Mouse (Mus musculus): ENCODE results near the gene Anapc7. TPM values are rescaled to one million over a fixed set of nuclear protein-coding genes. Genes with fewer than 3 reads are reported as not detected.

Anapc7 gene
- total RNA-seq (2018; cell fraction: chromatin; rRNA removed): 10 to 100 TPM; 24.4 to 61.6 (median 37.0) TPM
- total RNA-seq (2018; cell fraction: cytosol; rRNA removed): 10 to 100 TPM; 16.6 to 27.6 (median 21.9) TPM
- total RNA-seq (2018; cell fraction: nucleus; rRNA removed): 10 to 100 TPM; 15.7 to 48.8 (median 28.5) TPM
- 25.3 to 29.1 TPM (median 26.9 TPM) in 3 replicates for polyA plus RNA-seq (2018)

DNA sequence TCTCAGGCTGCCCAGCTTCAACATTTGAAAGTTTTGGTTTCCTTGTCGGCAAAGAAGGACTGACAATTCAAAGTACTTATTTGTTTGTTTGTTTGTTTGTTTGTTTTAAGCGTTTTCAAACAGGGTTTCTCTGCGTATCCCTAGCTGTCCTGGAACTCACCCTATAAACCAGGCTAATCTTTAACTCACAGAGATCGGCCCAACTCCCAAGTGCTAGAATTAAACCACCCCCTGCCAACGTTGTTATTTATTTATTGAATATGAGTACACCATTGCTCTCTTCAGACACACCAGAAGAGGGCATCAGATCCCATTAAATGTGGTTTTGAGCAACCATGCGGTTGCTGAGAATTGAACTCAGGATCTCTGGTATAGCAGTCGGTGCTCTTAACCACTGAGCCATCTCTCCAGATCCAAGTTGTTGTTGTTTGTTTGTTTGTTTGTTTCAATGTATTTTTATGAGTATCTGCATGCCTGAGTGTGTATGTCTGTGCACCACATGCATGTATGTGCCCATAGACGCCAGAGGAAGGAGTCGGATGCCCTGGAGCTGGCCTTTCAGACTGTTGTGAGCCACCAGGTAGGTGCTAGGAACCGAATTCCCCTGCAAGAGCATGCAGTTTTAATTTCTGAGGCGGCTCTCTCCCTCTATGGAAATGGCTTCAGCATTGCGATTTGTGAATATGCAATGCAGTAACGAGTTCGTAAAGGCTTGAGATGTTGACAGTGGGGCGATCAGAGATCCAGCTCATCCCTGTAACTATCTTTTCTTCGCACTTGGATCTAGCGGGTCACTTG lies at the start of gene Anapc7:
TSS of gene Anapc7 (plus strand) at position 423 of the 798 bp plus-strand sequence.
- H3K79me2 ChIP-seq (ENCODE audit: inconsistent target): peaks cover 41% of the 10 kb centered on the region
- peak within 1 kb of the TSS; percentile 87 for H3K27ac ChIP-seq
- no peaks in the 10 kb centered on the region for H3K36me3 ChIP-seq (ENCODE audit: inconsistent target)
- WGBS (ENCODE audit: missing documents): 19% methylated on average over 17 of the region's 17 CpGs
- peak within 1 kb of the TSS; percentile 86 for H3K4me3 ChIP-seq (ENCODE audit: inconsistent target)

DNA sequence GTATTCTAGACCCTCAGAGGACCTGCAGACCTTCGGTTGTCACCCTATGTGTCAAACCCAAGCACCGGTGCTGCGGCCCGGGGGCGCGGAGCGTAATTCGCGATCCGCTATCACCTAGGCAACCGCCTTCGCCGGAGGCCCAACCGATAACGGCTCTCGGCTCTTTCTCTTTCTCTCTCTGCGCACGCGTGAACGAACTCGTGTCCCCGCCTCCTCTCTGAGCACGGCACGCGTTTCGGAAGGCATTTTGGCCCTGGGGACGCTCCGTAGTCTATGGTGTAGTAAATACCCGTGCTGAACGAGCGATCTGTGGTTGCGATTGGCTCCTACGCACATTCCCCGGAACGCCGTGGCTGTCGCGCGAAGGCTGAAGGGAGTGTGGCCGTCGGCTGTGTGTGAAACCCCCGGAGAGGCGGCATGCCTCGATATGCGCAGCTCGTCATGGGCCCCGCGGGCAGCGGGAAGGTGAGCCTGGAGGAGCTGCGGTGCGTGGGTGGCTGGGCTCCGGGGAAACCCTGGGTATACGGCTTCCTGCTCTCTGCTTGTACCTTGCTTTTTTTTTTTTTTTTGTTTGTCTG lies 49.2 kb upstream of the Anapc7 start, which contains the start of gene Fam216a:
TSS of gene Fam216a (minus strand) at position 173 of the 578 bp plus-strand sequence.
- Histone ChIP-seq H3K4me3 (ENCODE audit: inconsistent target) (peak within 1 kb of the TSS; percentile 80), H3K79me2 (ENCODE audit: inconsistent target) (peaks cover 14% of the 10 kb centered on the region), H3K27ac (peak within 1 kb of the TSS; percentile 43), H3K36me3 (ENCODE audit: inconsistent target) (peaks cover 6% of the 10 kb centered on the region; the same call in 1 of the 2 replicates)
- under 1% methylated on average over 52 of the region's 53 CpGs for WGBS (ENCODE audit: missing documents)

DNA sequence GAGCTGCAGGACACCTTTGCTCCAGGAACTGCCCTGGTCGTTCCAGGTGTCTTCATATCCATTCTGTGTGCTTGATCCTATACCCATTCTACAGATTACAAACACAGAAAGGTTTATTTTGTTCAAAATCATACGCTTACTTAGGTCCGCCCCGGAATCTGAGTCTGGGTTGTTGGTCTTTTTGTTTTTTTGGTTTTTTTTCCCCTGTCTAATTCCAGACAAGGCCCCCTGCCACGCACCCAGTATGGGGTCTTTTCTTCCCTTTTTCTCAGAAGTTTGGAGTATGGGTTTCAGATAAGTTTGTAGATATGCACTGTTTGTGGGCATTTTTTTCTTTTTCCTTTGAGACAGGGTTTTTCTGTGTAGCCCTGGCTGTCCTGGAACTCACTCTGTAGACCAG lies 48.6 kb upstream of the Anapc7 start:
- peak overlapping the region; percentile 80 for H3K4me3 ChIP-seq (ENCODE audit: inconsistent target)
- H3K36me3 ChIP-seq (ENCODE audit: inconsistent target): peaks cover 2% of the 10 kb centered on the region; the same call in 1 of the 2 replicates
- H3K79me2 ChIP-seq (ENCODE audit: inconsistent target): peaks cover 14% of the 10 kb centered on the region
- 3% methylated on average over 5 of the region's 5 CpGs for WGBS (ENCODE audit: missing documents)
- peak overlapping the region; percentile 43 for H3K27ac ChIP-seq

GRCm38 (mm10) chr5:122377101-122377833 lies 44.2 kb upstream of the Anapc7 start:
- H3K36me3 ChIP-seq (ENCODE audit: inconsistent target): peaks cover 14% of the 10 kb centered on the region

DNA sequence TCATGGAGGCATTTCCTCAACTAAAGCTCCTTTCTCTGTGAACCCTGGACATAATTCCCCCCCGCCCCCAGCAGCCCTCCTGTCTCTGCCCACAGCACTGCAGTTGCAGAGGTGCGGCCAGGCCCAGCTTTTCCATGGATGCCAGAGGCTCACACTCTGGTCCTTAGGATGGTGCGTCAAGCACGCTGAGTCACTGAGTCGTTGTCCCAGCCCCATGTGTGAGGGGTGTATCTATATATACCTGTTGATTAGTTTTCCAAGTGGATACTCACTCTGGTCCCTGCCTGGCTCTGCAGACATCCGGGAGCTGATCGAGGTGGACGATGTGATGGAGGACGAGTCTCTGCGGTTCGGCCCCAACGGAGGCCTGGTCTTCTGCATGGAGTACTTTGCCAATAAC lies 43.3 kb upstream of the Anapc7 start:
- 96% methylated on average over 12 of the region's 12 CpGs for WGBS (ENCODE audit: missing documents)
- Histone ChIP-seq H3K27ac (no peak overlapping the region), H3K4me3 (ENCODE audit: inconsistent target) (no peak overlapping the region), H3K36me3 (ENCODE audit: inconsistent target) (peaks cover 16% of the 10 kb centered on the region), H3K79me2 (ENCODE audit: inconsistent target) (peaks cover 8% of the 10 kb centered on the region; the same call in 1 of the 2 replicates)

More at GRCm38 (mm10) chr5:122377101-122377833, 44.2 kb upstream of the Anapc7 start:
- H3K27ac ChIP-seq: no peak overlapping the region
- H3K79me2 ChIP-seq (ENCODE audit: inconsistent target): peaks cover 14% of the 10 kb centered on the region
- H3K4me3 ChIP-seq (ENCODE audit: inconsistent target): no peak overlapping the region
- 93% methylated on average over 4 of the region's 4 CpGs for WGBS (ENCODE audit: missing documents)

DNA sequence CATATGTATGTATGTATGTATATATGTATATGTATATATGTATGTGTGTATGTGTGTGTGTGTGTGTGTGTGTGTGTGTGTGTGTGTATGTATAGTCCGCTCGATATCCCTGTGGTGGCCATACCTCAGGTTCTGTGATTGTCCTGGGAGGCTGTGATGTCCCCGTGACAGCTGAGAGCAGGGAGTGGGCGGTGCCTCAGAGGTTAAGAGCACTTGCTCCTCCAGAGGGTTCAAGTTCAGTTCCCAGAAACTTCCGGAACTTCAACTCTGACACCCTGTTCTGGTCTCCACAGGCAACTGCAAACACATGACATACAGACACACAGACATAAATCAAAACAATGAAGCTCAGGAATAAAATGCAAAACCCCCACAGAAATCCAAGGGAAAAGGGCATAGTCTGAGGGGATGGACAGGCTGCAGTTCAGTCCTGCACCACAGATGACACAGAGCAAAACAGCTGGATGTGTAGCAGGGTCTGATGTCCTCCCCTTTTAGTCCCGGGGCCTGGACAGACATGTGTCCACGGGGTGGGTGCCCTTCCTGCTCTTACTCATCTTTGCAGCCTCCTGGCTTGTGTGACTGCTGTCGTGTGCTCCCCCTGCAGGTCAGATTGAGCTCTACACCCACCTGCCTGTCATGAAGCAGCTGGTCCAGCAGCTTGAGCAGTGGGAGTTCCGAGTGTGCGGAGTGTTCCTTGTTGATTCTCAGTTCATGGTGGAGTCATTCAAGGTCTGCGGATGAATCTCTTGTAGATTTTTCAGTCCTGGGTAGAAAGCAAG lies 41.9 kb upstream of the Anapc7 start:
- Histone ChIP-seq H3K27ac (no peak overlapping the region), H3K4me3 (ENCODE audit: inconsistent target) (no peak overlapping the region), H3K36me3 (ENCODE audit: inconsistent target) (peaks cover 16% of the 10 kb centered on the region), H3K79me2 (ENCODE audit: inconsistent target) (no peaks in the 10 kb centered on the region)
- WGBS (ENCODE audit: missing documents): 56% methylated on average over 10 of the region's 11 CpGs

GRCm38 (mm10) chr5:122390006-122390405 lies 31.5 kb upstream of the Anapc7 start:
- 85% methylated on average over 5 of the region's 5 CpGs for WGBS (ENCODE audit: missing documents)
- H3K4me3 ChIP-seq (ENCODE audit: inconsistent target): no peak overlapping the region
- H3K79me2 ChIP-seq (ENCODE audit: inconsistent target): peaks cover 34% of the 10 kb centered on the region
- H3K36me3 ChIP-seq (ENCODE audit: inconsistent target): no peaks in the 10 kb centered on the region
- no peak overlapping the region for H3K27ac ChIP-seq

DNA sequence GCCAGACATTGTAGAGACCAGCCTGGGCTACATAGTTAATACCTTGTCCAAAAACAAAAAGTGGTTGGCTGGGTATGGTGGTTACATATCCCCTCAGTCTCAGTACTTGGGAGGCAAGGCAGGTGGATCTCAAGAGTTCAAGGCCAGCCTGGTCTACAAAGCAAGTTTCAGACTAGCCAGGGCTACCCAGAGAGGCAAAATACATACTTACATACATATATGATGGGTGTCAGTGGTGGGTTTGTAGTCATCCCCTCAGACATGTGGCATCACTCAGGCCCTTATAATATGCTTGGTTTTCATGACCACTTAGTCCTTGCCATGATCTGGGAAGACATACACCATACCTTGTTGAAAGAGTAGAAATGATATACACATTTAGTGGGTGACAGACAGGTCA lies 30.8 kb upstream of the Anapc7 start:
- no peak overlapping the region for H3K27ac ChIP-seq
- H3K36me3 ChIP-seq (ENCODE audit: inconsistent target): no peaks in the 10 kb centered on the region
- no peak overlapping the region for H3K4me3 ChIP-seq (ENCODE audit: inconsistent target)
- peaks cover 41% of the 10 kb centered on the region for H3K79me2 ChIP-seq (ENCODE audit: inconsistent target)

DNA sequence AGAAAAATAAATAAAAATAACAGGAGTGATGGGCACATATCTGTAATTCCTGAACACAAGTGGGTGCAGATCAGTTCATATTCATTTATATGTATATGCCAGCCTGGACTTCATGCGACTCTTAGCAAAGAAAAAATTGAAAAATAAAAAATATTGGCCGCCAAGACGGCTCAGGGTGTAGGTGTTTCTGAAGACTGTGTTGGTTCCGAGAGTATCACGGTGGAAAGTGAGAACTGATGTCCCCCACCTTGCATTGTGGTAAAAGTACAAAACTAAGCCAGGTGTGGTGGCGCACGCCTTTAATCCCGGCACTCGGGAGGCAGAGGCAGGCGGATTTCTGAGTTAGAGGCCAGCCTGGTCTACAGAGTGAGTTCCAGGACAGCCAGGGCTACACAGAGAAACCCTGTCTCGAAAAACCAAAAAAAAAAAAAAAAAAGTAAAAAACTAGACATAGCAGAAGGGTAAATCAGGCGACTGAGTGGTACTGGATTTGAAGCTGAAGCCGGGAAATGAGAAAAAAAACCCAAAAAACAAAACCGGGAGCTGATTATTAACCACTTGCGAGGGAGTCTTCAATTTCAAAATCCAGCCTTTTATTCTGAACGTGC lies 30.2 kb upstream of the Anapc7 start:
- H3K4me3 ChIP-seq (ENCODE audit: inconsistent target): peak overlapping the region; percentile 86; the same call in 1 of the 2 replicates
- H3K27ac ChIP-seq: peak overlapping the region; percentile 96
- H3K36me3 ChIP-seq (ENCODE audit: inconsistent target): no peaks in the 10 kb centered on the region
- H3K79me2 ChIP-seq (ENCODE audit: inconsistent target): peaks cover 47% of the 10 kb centered on the region
- WGBS (ENCODE audit: missing documents): 55% methylated on average over 13 of the region's 16 CpGs

DNA sequence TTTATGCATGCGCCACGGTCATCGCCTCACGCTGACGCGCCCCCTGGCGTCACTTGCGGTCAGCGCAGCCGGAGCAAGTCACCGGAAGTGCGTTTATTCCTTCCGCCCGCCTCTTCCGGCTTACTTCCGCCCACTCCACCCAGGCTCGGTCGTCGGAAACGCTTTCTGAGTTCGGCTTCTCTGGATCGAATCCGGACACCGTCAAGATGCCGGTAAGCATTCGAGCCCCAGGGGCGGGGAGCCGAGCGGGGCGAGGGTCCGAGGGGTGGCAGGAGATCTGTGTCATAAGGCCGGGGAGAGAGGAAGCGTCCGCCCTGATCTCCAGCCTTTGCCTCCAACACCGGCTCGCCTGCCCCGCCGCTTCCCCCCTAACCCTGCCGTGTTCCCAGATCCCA lies 29.7 kb upstream of the Anapc7 start, which contains the start of gene Arpc3:
TSS of gene Arpc3 (plus strand) at position 93 of the 395 bp plus-strand sequence.
- Histone ChIP-seq H3K79me2 (ENCODE audit: inconsistent target) (peaks cover 52% of the 10 kb centered on the region), H3K36me3 (ENCODE audit: inconsistent target) (no peaks in the 10 kb centered on the region), H3K27ac (peak within 1 kb of the TSS; percentile 96), H3K4me3 (ENCODE audit: inconsistent target) (peak within 1 kb of the TSS; percentile 86)
- WGBS (ENCODE audit: missing documents): 2% methylated on average over 35 of the region's 39 CpGs

DNA sequence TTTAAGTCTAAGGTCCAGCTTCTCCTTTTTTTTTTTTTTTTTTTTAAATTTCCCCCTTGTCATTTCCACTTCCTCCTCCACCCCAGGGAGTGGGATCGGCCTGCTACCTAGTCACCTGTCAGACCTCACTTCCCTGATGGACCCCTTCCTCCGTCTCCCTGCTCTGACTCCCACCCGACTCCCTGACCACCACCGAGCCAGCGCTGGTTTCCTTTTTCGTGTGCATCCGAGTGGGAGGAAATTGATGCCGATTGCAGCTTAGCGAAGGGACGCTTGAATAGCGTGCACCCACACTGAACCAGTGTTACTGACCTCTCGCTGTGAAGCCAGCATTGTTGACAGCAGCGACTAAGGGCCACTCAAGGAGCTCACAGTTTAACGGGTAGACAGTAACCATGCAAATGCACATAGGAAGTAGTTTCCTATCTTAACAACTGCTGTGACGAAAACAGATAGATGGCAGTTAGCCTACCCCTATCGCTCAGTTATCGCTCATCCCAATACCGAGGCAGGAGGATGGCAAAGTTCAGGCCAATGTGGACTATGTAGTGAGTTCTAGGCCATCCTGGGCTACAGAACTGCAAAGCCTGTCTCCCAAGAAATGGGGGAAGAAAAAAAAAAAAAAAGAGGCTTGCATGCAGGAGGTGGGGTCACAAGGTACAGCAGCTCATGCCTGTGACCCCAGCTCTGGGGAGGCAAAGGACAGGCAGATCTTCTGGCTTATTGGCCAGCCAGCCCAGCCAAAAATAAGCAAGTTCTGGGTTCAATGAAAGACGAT lies 29.1 kb upstream of the Anapc7 start:
- Histone ChIP-seq H3K36me3 (ENCODE audit: inconsistent target) (no peaks in the 10 kb centered on the region), H3K27ac (peak overlapping the region; percentile 96), H3K4me3 (ENCODE audit: inconsistent target) (peak overlapping the region; percentile 86), H3K79me2 (ENCODE audit: inconsistent target) (peaks cover 58% of the 10 kb centered on the region)
- 2% methylated on average over 19 of the region's 19 CpGs for WGBS (ENCODE audit: missing documents)

DNA sequence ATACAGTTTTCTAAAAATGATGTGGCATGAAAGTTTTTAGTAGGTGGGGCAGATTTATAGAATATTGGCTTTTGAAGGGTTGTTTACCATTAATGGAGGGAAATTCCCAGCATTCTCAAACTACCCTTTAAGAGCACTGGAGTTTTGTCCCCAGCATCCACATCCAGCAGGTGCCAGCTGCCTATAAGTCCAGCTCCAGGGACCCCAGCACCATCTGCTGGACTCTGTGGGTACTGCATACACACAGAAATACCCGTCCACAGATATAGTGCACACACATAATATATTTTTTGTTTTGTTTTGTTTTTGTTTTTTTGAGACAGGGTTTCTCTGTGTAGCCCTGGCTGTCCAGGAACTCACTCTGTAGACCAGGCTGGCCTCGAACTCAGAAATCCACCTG lies 27.6 kb upstream of the Anapc7 start:
- Histone ChIP-seq H3K36me3 (ENCODE audit: inconsistent target) (no peaks in the 10 kb centered on the region), H3K27ac (no peak overlapping the region), H3K79me2 (ENCODE audit: inconsistent target) (peaks cover 73% of the 10 kb centered on the region), H3K4me3 (ENCODE audit: inconsistent target) (no peak overlapping the region)
- 48% methylated on average over 2 of the region's 2 CpGs for WGBS (ENCODE audit: missing documents)

DNA sequence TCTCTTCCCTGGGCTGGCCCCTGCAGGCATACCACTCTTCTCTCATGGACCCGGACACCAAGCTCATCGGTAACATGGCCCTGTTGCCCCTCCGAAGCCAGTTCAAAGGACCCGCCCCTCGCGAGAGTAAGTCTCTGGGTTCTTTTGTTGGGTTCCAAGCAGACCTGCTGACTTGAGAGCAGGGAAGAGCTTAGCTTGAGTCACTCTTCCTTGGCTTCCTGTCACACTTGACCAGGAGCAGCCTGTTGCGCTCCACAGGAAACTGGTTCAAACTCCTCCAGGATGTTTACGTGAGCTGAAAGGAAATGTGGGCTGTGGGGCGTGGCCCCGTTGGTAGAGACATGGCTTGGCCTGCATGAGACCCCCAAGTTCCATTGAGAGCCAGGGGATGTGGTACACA lies 24.7 kb upstream of the Anapc7 start:
- peak overlapping the region; percentile 52 for H3K4me3 ChIP-seq (ENCODE audit: inconsistent target)
- H3K27ac ChIP-seq: peak overlapping the region; percentile 98
- H3K36me3 ChIP-seq (ENCODE audit: inconsistent target): peaks cover 3% of the 10 kb centered on the region; the same call in 1 of the 2 replicates
- peaks cover 100% of the 10 kb centered on the region for H3K79me2 ChIP-seq (ENCODE audit: inconsistent target)
- WGBS (ENCODE audit: missing documents): 3% methylated on average over 10 of the region's 10 CpGs

All from macrophage (primary cell).